Mouse (Mus musculus): ENCODE data around the gene Btc. TPM values are rescaled to one million over a fixed set of nuclear protein-coding genes. Genes with fewer than 3 reads are reported as not detected.
A peak's percentile ranks its signal among the peaks of the same experiment; 100 is the strongest.

Gene Btc
- total RNA-seq, 2 experiments from 2014 or later, result 3.0 to 3.1 TPM

DNA sequence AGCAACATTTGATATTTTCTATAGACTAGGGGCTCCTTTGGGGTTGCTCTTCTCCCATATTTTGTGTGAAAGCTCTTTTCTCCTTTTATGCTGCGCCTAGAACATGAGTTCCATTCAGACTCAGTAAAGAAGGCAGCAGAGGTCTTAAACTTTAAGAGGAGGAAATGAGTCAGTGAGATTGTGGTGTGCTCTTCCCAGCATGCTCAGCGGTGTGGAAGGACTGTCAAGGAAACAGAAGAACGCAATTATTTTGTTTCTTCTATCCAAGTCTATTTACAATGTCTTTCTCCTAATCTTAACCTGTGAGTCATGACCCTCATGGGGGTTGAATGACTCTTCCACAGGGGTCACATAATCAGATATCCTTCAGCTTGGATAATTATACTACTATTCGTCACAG lies 82.4 kb downstream of the Btc start:
- DNase-seq, result no peak

- no peak for DNase-seq
Observed at GRCm38 (mm10) chr5:91313971-91314370, 88.8 kb downstream of the Btc start.

GRCm38 (mm10) chr5:91311767-91312166 lies 91.0 kb downstream of the Btc start:
- no peak for DNase-seq

DNA sequence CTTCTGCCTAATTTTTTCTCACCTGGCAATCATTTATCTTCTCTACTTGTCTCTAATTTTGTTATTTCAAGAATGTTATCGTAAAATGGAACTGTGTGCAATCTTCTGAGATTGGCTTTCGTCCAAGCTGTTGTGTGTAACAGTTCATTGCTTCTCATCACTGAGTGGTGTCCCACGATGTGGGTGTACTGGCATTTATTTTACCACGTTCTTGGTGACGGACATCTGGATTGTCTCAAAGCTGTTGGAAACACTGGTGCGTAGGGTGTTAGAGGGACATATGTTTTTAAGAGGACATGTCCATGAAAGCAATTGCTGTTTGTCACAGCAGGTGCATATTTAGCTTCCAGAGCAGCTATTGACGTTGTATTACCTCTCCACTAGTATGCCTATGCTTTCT lies 94.2 kb downstream of the Btc start:
- DNase-seq, result no peak

GRCm38 (mm10) chr5:91307907-91308306 lies 94.9 kb downstream of the Btc start:
- peak; percentile 50 for DNase-seq

Other genes with a start within 250 kb of the Btc start
- 10 to 100 TPM; 60.7 to 63.4 TPM for gene Parm1, start 114.6 kb upstream of the Btc start, total RNA-seq (2021)